Mouse (Mus musculus): Measurements from ENCODE around the gene Sptbn4. TPM values are rescaled to one million over a fixed set of nuclear protein-coding genes. Genes with fewer than 3 reads are reported as not detected.

Sptbn4 gene
- polyA plus RNA-seq, 1 experiment from 2014 or later = 0.27 TPM

GRCm38 (mm10) chr7:27449256-27449862 lies 1.9 kb upstream of the Sptbn4 start:
- no peak overlapping the region for H3K27ac ChIP-seq
- H3K4me1 ChIP-seq = peaks cover 10% of the 10 kb centered on the region; the same call in 1 of the 2 replicates
- H3K36me3 ChIP-seq = no peaks in the 10 kb centered on the region
- ATAC-seq (ENCODE audit: insufficient number of reproducible peaks, insufficient read depth, low FRiP score, low TSS enrichment) = no peak
- WGBS = 54% methylated on average over 10 of the region's 10 CpGs
- no peaks in the 10 kb centered on the region for H3K9me3 ChIP-seq
- peaks cover 31% of the 10 kb centered on the region for H3K27me3 ChIP-seq
- H3K4me2 ChIP-seq (replicated peaks) = no peak overlapping the region
- no peak overlapping the region for H3K4me3 ChIP-seq
- H3K9ac ChIP-seq = no peak overlapping the region

- no peak for ATAC-seq (ENCODE audit: insufficient number of reproducible peaks, insufficient read depth, low FRiP score, low TSS enrichment)
Measured at GRCm38 (mm10) chr7:27448421-27449206, 1.1 kb upstream of the Sptbn4 start.

DNA sequence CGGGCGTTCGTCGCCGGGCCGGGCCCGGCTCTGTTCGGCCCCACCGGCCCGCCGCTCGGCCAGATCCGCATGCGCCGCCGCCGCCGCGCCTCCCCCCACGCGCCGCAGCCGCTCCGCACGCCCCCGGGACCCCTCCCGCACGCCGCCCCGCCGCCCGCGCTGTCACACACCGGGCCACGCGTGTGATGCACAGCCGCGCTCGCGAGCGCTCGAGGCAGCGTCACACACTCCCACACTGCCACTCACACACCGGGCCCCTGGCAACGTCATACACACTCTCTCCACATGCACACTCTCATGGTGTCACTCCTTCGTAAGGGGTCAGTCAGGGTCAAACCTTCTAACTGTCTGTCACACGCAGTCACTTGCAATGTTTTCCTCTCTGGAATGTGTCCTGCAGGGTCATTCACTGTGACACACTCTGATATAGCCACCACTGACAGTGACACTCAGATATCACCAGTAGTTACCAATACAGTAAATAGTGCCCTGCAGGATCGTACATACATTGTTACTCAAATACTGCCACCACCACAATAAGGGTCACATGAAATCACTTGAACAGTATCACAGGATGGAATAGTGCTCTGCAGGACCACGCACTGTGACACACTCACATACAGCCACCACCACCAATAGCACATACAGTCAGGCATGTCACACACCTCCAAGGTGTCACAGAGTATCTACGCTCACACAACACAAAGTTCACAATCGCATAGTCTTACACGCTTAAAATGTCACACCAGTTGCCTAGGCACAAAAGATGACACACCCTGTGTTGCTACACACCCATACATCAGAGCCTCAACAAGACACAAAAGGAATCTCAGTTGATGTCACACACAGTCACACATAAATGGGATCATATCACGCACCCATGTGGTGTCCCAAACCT lies 716 bp downstream of the Sptbn4 start:
- H3K4me1 ChIP-seq = peaks cover 10% of the 10 kb centered on the region; the same call in 1 of the 2 replicates
- H3K36me3 ChIP-seq = no peaks in the 10 kb centered on the region
- H3K27me3 ChIP-seq = peaks cover 32% of the 10 kb centered on the region
- H3K9ac ChIP-seq = peak overlapping the region; percentile 69
- H3K27ac ChIP-seq = no peak overlapping the region
- ATAC-seq (ENCODE audit: insufficient number of reproducible peaks, insufficient read depth, low FRiP score, low TSS enrichment) = peak; percentile 9; the same call in 1 of the 2 replicates
- WGBS = 11% methylated on average over 37 of the region's 53 CpGs
- H3K4me2 ChIP-seq (replicated peaks) = peak overlapping the region; percentile 97
- peak overlapping the region; percentile 59 for H3K4me3 ChIP-seq
- no peaks in the 10 kb centered on the region for H3K9me3 ChIP-seq

More at GRCm38 (mm10) chr7:27448421-27449206, 1.1 kb upstream of the Sptbn4 start:
- Histone ChIP-seq H3K27me3 (peaks cover 32% of the 10 kb centered on the region), H3K4me2 (replicated peaks) (peak overlapping the region; percentile 97), H3K4me1 (peaks cover 10% of the 10 kb centered on the region; the same call in 1 of the 2 replicates), H3K9me3 (no peaks in the 10 kb centered on the region), H3K36me3 (no peaks in the 10 kb centered on the region), H3K4me3 (peak overlapping the region; percentile 59), H3K27ac (no peak overlapping the region), H3K9ac (peak overlapping the region; percentile 66)
- 59% methylated on average over 15 of the region's 15 CpGs for WGBS

GRCm38 (mm10) chr7:27446051-27446450 lies 1.4 kb downstream of the Sptbn4 start:
- Histone ChIP-seq H3K4me2 (replicated peaks) (peak overlapping the region; percentile 97), H3K27ac (no peak overlapping the region), H3K27me3 (peaks cover 32% of the 10 kb centered on the region), H3K4me3 (peak overlapping the region; percentile 45), H3K9ac (peak overlapping the region; percentile 69), H3K9me3 (no peaks in the 10 kb centered on the region), H3K36me3 (no peaks in the 10 kb centered on the region), H3K4me1 (peaks cover 10% of the 10 kb centered on the region; the same call in 1 of the 2 replicates)
- no peak for ATAC-seq (ENCODE audit: insufficient number of reproducible peaks, insufficient read depth, low FRiP score, low TSS enrichment)
- 2% methylated on average over 18 of the region's 18 CpGs for WGBS

- Histone ChIP-seq H3K4me2 (replicated peaks) (no peak overlapping the region), H3K4me1 (no peaks in the 10 kb centered on the region), H3K36me3 (no peaks in the 10 kb centered on the region), H3K9ac (no peak overlapping the region), H3K9me3 (no peaks in the 10 kb centered on the region), H3K27me3 (peaks cover 10% of the 10 kb centered on the region; the same call in 1 of the 2 replicates), H3K27ac (no peak overlapping the region), H3K4me3 (no peak overlapping the region)
- no peak for ATAC-seq (ENCODE audit: insufficient number of reproducible peaks, insufficient read depth, low FRiP score, low TSS enrichment)
- 78% methylated on average over 4 of the region's 4 CpGs for WGBS
Measured at GRCm38 (mm10) chr7:27440014-27440413, 7.5 kb downstream of the Sptbn4 start.

DNA sequence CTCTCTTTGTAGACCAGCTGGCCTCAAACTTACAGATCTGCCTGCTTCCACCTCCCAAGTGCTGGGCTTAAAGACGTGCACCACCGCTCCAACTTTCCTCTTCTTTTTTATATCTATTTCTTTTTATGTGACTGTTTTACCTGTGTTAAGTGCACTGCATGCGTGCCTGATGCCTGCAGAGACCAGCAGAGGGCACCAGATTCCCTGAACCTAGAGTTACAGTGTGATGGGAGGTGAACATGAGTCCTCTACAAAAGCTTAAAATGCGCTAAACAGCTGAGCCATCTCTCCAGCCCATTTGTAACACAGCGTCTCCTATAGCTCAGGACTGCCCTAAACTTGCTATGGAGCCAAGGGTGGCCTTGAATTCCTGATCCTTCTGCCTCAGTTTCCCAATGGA lies 9.9 kb downstream of the Sptbn4 start:
- H3K4me3 ChIP-seq = no peak overlapping the region
- H3K4me1 ChIP-seq = no peaks in the 10 kb centered on the region
- peaks cover 23% of the 10 kb centered on the region for H3K27me3 ChIP-seq
- ATAC-seq (ENCODE audit: insufficient number of reproducible peaks, insufficient read depth, low FRiP score, low TSS enrichment) = no peak
- WGBS = 52% methylated on average over 5 of the region's 5 CpGs
- H3K27ac ChIP-seq = no peak overlapping the region
- H3K9me3 ChIP-seq = no peaks in the 10 kb centered on the region
- H3K4me2 ChIP-seq (replicated peaks) = no peak overlapping the region
- H3K36me3 ChIP-seq = no peaks in the 10 kb centered on the region
- no peak overlapping the region for H3K9ac ChIP-seq

GRCm38 (mm10) chr7:27433794-27434193 lies 13.7 kb downstream of the Sptbn4 start:
- Histone ChIP-seq H3K36me3 (no peaks in the 10 kb centered on the region), H3K9ac (no peak overlapping the region), H3K27me3 (peaks cover 24% of the 10 kb centered on the region), H3K4me1 (0 out of 2 replicates have a peak, but pooled peaks cover 4% of the 10 kb centered on the region), H3K4me3 (no peak overlapping the region), H3K4me2 (replicated peaks) (no peak overlapping the region), H3K9me3 (no peaks in the 10 kb centered on the region), H3K27ac (no peak overlapping the region)
- WGBS = 12% methylated on average over 10 of the region's 10 CpGs
- no peak for ATAC-seq (ENCODE audit: insufficient number of reproducible peaks, insufficient read depth, low FRiP score, low TSS enrichment)

DNA sequence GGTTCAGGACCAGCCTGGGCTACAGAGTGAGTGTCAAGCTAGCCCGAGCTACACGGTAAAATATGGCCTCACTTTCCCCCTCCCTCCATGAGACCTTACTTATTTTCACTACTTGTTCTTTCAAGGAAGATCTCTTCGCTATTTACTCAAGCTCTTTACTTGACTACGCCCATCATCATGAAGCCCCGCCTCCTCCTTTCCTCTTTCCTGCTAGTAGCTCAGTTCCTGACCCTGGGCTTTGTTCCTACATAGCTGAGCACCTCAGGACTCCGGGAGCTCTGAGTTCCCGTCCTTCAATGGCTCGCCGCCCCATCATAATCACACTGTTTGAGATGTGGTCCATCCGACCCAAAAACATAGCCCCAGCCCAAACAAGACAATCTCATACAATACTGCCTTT lies 14.1 kb downstream of the Sptbn4 start:
- Histone ChIP-seq H3K27me3 (peaks cover 24% of the 10 kb centered on the region), H3K27ac (no peak overlapping the region), H3K9me3 (no peaks in the 10 kb centered on the region), H3K9ac (no peak overlapping the region), H3K36me3 (no peaks in the 10 kb centered on the region), H3K4me3 (no peak overlapping the region), H3K4me2 (replicated peaks) (no peak overlapping the region), H3K4me1 (0 out of 2 replicates have a peak, but pooled peaks cover 4% of the 10 kb centered on the region)
- 22% methylated on average over 10 of the region's 10 CpGs for WGBS
- no peak for ATAC-seq (ENCODE audit: insufficient number of reproducible peaks, insufficient read depth, low FRiP score, low TSS enrichment)

DNA sequence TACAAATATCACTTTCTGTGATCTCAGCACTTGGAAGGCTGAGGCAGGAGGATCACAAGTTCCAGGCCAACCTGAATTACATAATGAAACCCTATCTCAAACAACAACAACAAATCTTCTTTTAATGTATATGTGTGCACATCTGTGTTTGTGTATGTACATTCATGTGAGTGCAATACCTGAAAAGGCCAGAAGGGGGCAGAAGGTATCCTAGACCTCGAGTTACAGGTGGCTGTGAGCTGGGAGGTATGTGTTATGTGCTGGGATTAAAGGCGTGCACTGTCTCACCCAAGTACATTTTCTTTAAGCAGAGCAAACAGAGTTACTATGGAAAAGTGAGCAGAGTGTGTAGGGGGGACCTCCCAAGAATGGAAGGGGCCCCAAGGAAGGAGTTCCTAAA lies 18.4 kb downstream of the Sptbn4 start:
- Histone ChIP-seq H3K4me1 (0 out of 2 replicates have a peak, but pooled peaks cover 4% of the 10 kb centered on the region), H3K27me3 (peaks cover 13% of the 10 kb centered on the region), H3K36me3 (no peaks in the 10 kb centered on the region), H3K4me3 (no peak overlapping the region), H3K9ac (no peak overlapping the region), H3K27ac (no peak overlapping the region), H3K4me2 (replicated peaks) (no peak overlapping the region), H3K9me3 (no peaks in the 10 kb centered on the region)
- ATAC-seq (ENCODE audit: insufficient number of reproducible peaks, insufficient read depth, low FRiP score, low TSS enrichment) = no peak
- WGBS = 53% methylated on average over 2 of the region's 2 CpGs

GRCm38 (mm10) chr7:27428002-27428401 lies 19.5 kb downstream of the Sptbn4 start:
- no peak overlapping the region for H3K9ac ChIP-seq
- 84% methylated on average over 11 of the region's 11 CpGs for WGBS
- no peak overlapping the region for H3K4me2 ChIP-seq (replicated peaks)
- no peaks in the 10 kb centered on the region for H3K36me3 ChIP-seq
- no peak overlapping the region for H3K4me3 ChIP-seq
- no peaks in the 10 kb centered on the region for H3K9me3 ChIP-seq
- H3K27me3 ChIP-seq = peaks cover 5% of the 10 kb centered on the region
- no peak overlapping the region for H3K27ac ChIP-seq
- H3K4me1 ChIP-seq = 0 out of 2 replicates have a peak, but pooled peaks cover 4% of the 10 kb centered on the region
- ATAC-seq (ENCODE audit: insufficient number of reproducible peaks, insufficient read depth, low FRiP score, low TSS enrichment) = no peak

DNA sequence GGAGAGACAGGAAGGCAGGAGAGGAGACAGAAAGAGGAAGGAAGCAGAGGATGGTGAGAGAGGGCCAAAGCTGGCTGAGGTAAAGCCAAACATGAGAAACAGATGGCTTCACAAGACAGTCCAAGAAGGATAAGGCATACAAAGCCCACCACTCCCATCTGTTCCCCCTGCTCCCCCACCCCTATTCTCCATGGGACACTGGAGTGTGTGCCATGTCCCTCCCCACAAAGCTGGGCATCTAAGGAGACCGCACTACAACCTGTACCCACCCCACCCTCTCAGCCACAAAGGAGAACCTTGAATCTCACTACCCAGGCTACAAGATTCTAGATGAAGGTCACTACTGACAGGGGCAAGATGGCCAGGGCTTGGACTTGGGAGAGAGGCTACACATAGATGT lies 20.1 kb downstream of the Sptbn4 start:
- H3K27ac ChIP-seq = no peak overlapping the region
- WGBS = 88% methylated on average over 1 of the region's 1 CpGs
- no peak for ATAC-seq (ENCODE audit: insufficient number of reproducible peaks, insufficient read depth, low FRiP score, low TSS enrichment)
- 0 out of 2 replicates have a peak, but pooled peaks cover 4% of the 10 kb centered on the region for H3K4me1 ChIP-seq
- H3K4me2 ChIP-seq (replicated peaks) = no peak overlapping the region
- no peak overlapping the region for H3K4me3 ChIP-seq
- no peaks in the 10 kb centered on the region for H3K27me3 ChIP-seq
- H3K9me3 ChIP-seq = 0 out of 2 replicates have a peak, but pooled peaks cover 3% of the 10 kb centered on the region
- no peak overlapping the region for H3K9ac ChIP-seq
- H3K36me3 ChIP-seq = no peaks in the 10 kb centered on the region
